Mouse (Mus musculus): ENCODE measurements around the gene Ice2. TPM values are rescaled to one million over a fixed set of nuclear protein-coding genes. Genes with fewer than 3 reads are reported as not detected.

The Ice2 gene
- total and polyA plus RNA-seq, 2 experiments from 2014 or later, result 7.0 to 9.8 TPM

- DNase-seq (no peak), ATAC-seq (no peak)
- H3K4me1 ChIP-seq (ENCODE audit: insufficient read depth), result no peaks in the 10 kb centered on the region
- no peak for TF ChIP-seq CTCF (IDR thresholded peaks at IDR 0.05; ENCODE audit: low read depth)
- H3K9ac ChIP-seq, result no peak overlapping the region
- H3K36me3 ChIP-seq (ENCODE audit: insufficient read depth), result no peaks in the 10 kb centered on the region
- 74% methylated on average over 6 of the region's 6 CpGs for WGBS
- no peak overlapping the region for H3K4me2 ChIP-seq (ENCODE audit: low read depth)
- no peak overlapping the region for H3K27ac ChIP-seq (ENCODE audit: low read depth, low read length)
- H3K27me3 ChIP-seq (ENCODE audit: insufficient read depth, low read length), result no peaks in the 10 kb centered on the region
- H3K4me3 ChIP-seq (ENCODE audit: low read depth, low read length), result no peak overlapping the region
- no peaks in the 10 kb centered on the region for H3K9me3 ChIP-seq (ENCODE audit: low read length)
These were observed 80.1 kb downstream of the Ice2 start for GRCm38 (mm10) chr9:69477824-69478222.

- no peaks in the 10 kb centered on the region for H3K27me3 ChIP-seq (ENCODE audit: insufficient read depth, low read length)
- peak; percentile 93 for DNase-seq
- H3K9me3 ChIP-seq (ENCODE audit: low read length), result no peaks in the 10 kb centered on the region
- peak; percentile 86 for ATAC-seq
- no peak overlapping the region for H3K9ac ChIP-seq
- H3K36me3 ChIP-seq (ENCODE audit: insufficient read depth), result no peaks in the 10 kb centered on the region
- 7% methylated on average over 1 of the region's 1 CpGs for WGBS
- peak; percentile 94 for TF ChIP-seq CTCF (IDR thresholded peaks at IDR 0.05; ENCODE audit: low read depth)
- H3K4me3 ChIP-seq (ENCODE audit: low read depth, low read length), result no peak overlapping the region
- no peaks in the 10 kb centered on the region for H3K4me1 ChIP-seq (ENCODE audit: insufficient read depth)
- no peak overlapping the region for H3K4me2 ChIP-seq (ENCODE audit: low read depth)
- no peak overlapping the region for H3K27ac ChIP-seq (ENCODE audit: low read depth, low read length)
These were observed 82.6 kb downstream of the Ice2 start for GRCm38 (mm10) chr9:69480344-69480743.

Small RNA genes lying within 50 kb of the gene (microRNA-seq; reads per million reads assigned to microRNA genes)
- 0.39 to 0.98 reads per million in 2 experiments for gene Mir3109

Other genes starting within 250 kb of the Ice2 start
- 49.2 and 68.4 TPM in 2 replicates for gene Anxa2, start 55.7 kb downstream of the Ice2 start, total RNA-seq (2014; rRNA removed)
- gene Anxa2, start 55.7 kb downstream of the Ice2 start, polyA plus RNA-seq (2015; fragmentation: Nextera tagmentation; extraction: Ambion mirVana), result 62.8 and 66.3 TPM in 2 replicates